Mouse (Mus musculus) limb, embryonic 11.5 days (tissue): ENCODE measurements around the gene Rapgef4. TPM values are rescaled to one million over a fixed set of nuclear protein-coding genes. Genes with fewer than 3 reads are reported as not detected.
"Not testable (repeated sequence)": the region's sequence is repeated elsewhere in the genome, so short reads cannot be mapped to it uniquely, and the experiment has no call there.

Source experiments
- ATAC-seq: fragments of 200-750 bp; cut with Nextera tagmentation; 2 replicates; pipeline ENCODE4 v1.8.0; 2017; ENCODE audit warnings: low read depth; ENCODE audit not compliant: insufficient number of reproducible peaks, low FRiP score, low TSS enrichment
- DNase-seq: peaks from one replicate; pipeline ENCODE4 v3.0.0-alpha.2; 2015; ENCODE audit warnings: low spot score
- H3K27ac ChIP-seq: fragments of 300-500 bp; sonication (generic); replicated peaks from 2 replicates; pipeline ENCODE4 v1.5.1; 2014; ENCODE audit warnings: low read depth, mild to moderate bottlenecking, low read length
- H3K27me3 ChIP-seq: fragments of 300-500 bp; sonication (generic); 2 replicates; pipeline ENCODE4 v1.6.1; 2014; ENCODE audit warnings: mild to moderate bottlenecking, low read length, mixed read lengths; ENCODE audit not compliant: control insufficient read depth, insufficient read depth
- H3K36me3 ChIP-seq: fragments of 300-500 bp; sonication (generic); 2 replicates; pipeline ENCODE4 v1.6.1; 2014; ENCODE audit warnings: mild to moderate bottlenecking, low read length, moderate library complexity, mixed read lengths; ENCODE audit not compliant: control insufficient read depth, insufficient read depth
- H3K4me1 ChIP-seq: fragments of 300-500 bp; sonication (generic); 2 replicates; pipeline ENCODE4 v1.6.1; 2014; ENCODE audit warnings: low read length, mixed read lengths; ENCODE audit not compliant: control insufficient read depth, insufficient read depth
- H3K4me2 ChIP-seq: fragments of 300-500 bp; sonication (generic); 2 replicates; pipeline ENCODE4 v1.6.1; 2014; ENCODE audit warnings: low read depth, mild to moderate bottlenecking, moderate library complexity; ENCODE audit not compliant: severe bottlenecking
- H3K4me3 ChIP-seq: fragments of 300-500 bp; sonication (generic); 2 replicates; pipeline ENCODE4 v1.5.1; 2014; ENCODE audit warnings: low read depth, low read length
- H3K9ac ChIP-seq: fragments of 300-500 bp; sonication (generic); 2 replicates; pipeline ENCODE4 v1.6.1; 2014; ENCODE audit warnings: mild to moderate bottlenecking, low read length
- H3K9me3 ChIP-seq: fragments of 300-500 bp; sonication (generic); 2 replicates; pipeline ENCODE4 v1.6.1; 2016; ENCODE audit warnings: low read length; ENCODE audit not compliant: control insufficient read depth
- WGBS: fragments of 180-500 bp; shearing (Covaris S2); extraction: QIAGEN DNeasy Blood & Tissue Kit; methylation state at CpG from one replicate; pipeline ENCODE4 v1.1.7; 2014; 5-methylcytosine and 5-hydroxymethylcytosine counted together
- polyA plus RNA-seq: library from polyadenylated mRNA; unstranded; fragments of >200 nt; fragmentation: Nextera tagmentation; extraction: Ambion mirVana; gene quantifications from 2 replicates; pipeline ENCODE4 v1.2.1, GENCODE M21; 2014

Gene Rapgef4
- polyA plus RNA-seq, 1 experiment from 2014 or later = 0.88 TPM

- Histone ChIP-seq H3K9me3 (no peaks in the 10 kb centered on the region), H3K4me3 (no peak overlapping the region), H3K4me2 (no peak overlapping the region), H3K9ac (no peak overlapping the region), H3K27me3 (no peaks in the 10 kb centered on the region), H3K36me3 (no peaks in the 10 kb centered on the region), H3K4me1 (0 out of 2 replicates have a peak, but pooled peaks cover 2% of the 10 kb centered on the region), H3K27ac (no peak overlapping the region)
- ATAC-seq = no peak
- WGBS = 85% methylated on average over 5 of the region's 5 CpGs
- no peak for DNase-seq
Measured at GRCm38 (mm10) chr2:72055476-72055875, 74.4 kb downstream of the Rapgef4 start.

DNA sequence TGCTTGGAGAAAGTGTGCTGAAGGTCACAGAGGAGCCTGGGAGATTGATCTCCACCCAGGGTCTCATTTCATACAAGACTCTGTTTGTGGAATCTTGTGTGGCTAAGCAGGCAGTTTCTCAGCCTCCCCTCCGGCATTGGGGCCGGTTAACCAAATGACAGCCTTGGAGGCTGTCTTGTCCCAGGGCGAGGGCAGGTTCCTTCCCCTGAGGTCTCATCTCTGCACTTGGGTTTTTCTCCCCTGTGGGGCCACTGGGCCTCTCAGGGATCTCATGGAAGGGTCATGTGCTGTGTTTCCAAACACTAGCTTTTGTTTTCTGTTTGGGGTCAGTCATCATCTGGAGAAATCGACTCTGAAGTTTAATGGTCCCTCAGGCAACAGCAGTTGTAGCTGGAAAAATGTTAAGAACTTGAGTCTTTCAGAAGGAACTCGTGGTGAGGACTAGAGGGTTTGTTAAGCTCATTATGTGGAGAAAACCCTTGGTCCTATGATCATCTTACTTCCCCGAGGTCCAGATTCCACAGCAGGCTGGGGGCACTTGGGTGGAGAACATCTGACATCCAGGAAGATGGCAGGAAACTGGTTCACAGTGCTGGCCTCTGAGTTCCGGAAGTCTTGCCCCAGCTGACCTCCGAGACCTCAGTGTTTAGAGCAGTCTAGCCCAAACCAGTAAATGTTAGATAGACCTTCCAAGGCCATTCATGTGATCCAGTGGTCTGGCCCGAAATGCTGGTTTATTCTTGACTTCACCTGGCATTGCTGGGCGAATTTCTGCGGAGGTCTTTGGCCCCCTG is 75.2 kb downstream of the Rapgef4 start:
- WGBS = 74% methylated on average over 11 of the region's 11 CpGs
- Histone ChIP-seq H3K4me2 (no peak overlapping the region), H3K27me3 (no peaks in the 10 kb centered on the region), H3K9me3 (no peaks in the 10 kb centered on the region), H3K4me1 (0 out of 2 replicates have a peak, but pooled peaks cover 2% of the 10 kb centered on the region), H3K27ac (no peak overlapping the region), H3K9ac (no peak overlapping the region), H3K4me3 (no peak overlapping the region), H3K36me3 (no peaks in the 10 kb centered on the region)
- no peak for ATAC-seq
- no peak for DNase-seq

DNA sequence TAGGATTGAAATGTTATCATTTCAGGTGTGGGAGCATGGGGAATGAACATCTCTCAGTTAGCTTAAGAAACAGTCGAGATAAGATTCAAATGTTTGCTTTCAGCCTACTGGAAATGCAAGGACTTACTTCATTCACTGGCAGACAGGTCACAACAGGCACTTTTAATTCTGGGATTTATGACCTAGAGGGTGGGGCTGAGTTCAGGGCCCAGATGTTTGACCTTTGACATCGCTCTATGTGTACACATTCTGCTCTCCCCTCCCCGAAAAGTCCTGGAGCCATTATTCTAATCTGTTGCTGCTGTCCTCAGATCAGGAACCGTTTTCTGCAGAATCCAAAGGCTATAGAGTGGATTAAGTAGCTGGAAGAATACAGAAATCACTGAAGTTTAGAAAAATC is 81.9 kb downstream of the Rapgef4 start:
- Histone ChIP-seq H3K4me3 (no peak overlapping the region), H3K27me3 (no peaks in the 10 kb centered on the region), H3K4me1 (peaks cover 3% of the 10 kb centered on the region; the same call in 1 of the 2 replicates), H3K9me3 (no peaks in the 10 kb centered on the region), H3K9ac (no peak overlapping the region), H3K36me3 (no peaks in the 10 kb centered on the region), H3K27ac (no peak overlapping the region), H3K4me2 (no peak overlapping the region)
- peak; percentile 65 for DNase-seq
- ATAC-seq = no peak
- WGBS = 10% methylated on average over 4 of the region's 4 CpGs

GRCm38 (mm10) chr2:72068505-72068904 is 87.5 kb downstream of the Rapgef4 start:
- Histone ChIP-seq H3K36me3 (no peaks in the 10 kb centered on the region), H3K27me3 (no peaks in the 10 kb centered on the region), H3K4me2 (no peak overlapping the region), H3K9ac (no peak overlapping the region), H3K4me1 (no peaks in the 10 kb centered on the region), H3K27ac (no peak overlapping the region), H3K9me3 (no peaks in the 10 kb centered on the region), H3K4me3 (no peak overlapping the region)
- 84% methylated on average over 9 of the region's 9 CpGs for WGBS
- DNase-seq (no peak), ATAC-seq (no peak)

GRCm38 (mm10) chr2:72070086-72070485 is 89.0 kb downstream of the Rapgef4 start:
- ATAC-seq (no peak), DNase-seq (no peak)
- Histone ChIP-seq H3K9ac (no peak overlapping the region), H3K9me3 (no peaks in the 10 kb centered on the region), H3K4me1 (no peaks in the 10 kb centered on the region), H3K4me3 (no peak overlapping the region), H3K4me2 (no peak overlapping the region), H3K27me3 (no peaks in the 10 kb centered on the region), H3K27ac (no peak overlapping the region), H3K36me3 (no peaks in the 10 kb centered on the region)
- WGBS = 69% methylated on average over 8 of the region's 8 CpGs

DNA sequence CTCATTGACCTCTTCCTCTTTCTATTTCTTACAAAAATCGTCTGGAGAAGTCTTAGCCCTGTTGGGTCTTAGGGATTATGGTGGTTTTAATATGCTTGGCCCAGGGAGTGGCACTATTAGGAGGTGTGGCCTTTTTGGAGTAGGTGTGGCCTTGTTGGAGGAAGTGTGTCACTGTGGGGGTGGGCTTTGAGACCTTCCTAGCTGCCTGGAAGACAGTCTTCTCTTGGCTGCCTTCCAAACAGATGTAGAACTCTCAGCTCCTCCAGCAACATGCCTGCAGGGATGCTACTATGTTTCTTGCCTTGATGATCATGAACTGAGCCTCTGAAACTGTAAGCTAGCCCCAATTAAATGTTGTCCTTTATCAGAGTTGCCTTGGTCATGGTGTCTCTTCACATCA is 92.1 kb downstream of the Rapgef4 start:
- not testable (repeated sequence) for H3K4me2 ChIP-seq, H3K4me3 ChIP-seq, H3K4me1 ChIP-seq, ATAC-seq, DNase-seq, H3K9ac ChIP-seq, H3K27me3 ChIP-seq, H3K9me3 ChIP-seq, H3K36me3 ChIP-seq, H3K27ac ChIP-seq
- WGBS = 65% methylated on average over 1 of the region's 1 CpGs

- Histone ChIP-seq H3K27ac (no peak overlapping the region), H3K36me3 (no peaks in the 10 kb centered on the region), H3K4me3 (no peak overlapping the region), H3K4me2 (no peak overlapping the region), H3K9ac (no peak overlapping the region), H3K4me1 (no peaks in the 10 kb centered on the region), H3K27me3 (no peaks in the 10 kb centered on the region), H3K9me3 (no peaks in the 10 kb centered on the region)
- DNase-seq (no peak), ATAC-seq (no peak)
- WGBS = 88% methylated on average over 10 of the region's 10 CpGs
Measured at GRCm38 (mm10) chr2:72074999-72075561, 94.0 kb downstream of the Rapgef4 start.

GRCm38 (mm10) chr2:72077490-72078139 is 96.6 kb downstream of the Rapgef4 start:
- ATAC-seq (no peak), DNase-seq (no peak)
- no peak overlapping the region for H3K4me3 ChIP-seq
- H3K4me2 ChIP-seq = no peak overlapping the region
- H3K27me3 ChIP-seq = no peaks in the 10 kb centered on the region
- H3K9ac ChIP-seq = no peak overlapping the region
- no peak overlapping the region for H3K27ac ChIP-seq
- H3K9me3 ChIP-seq = no peaks in the 10 kb centered on the region
- no peaks in the 10 kb centered on the region for H3K4me1 ChIP-seq
- WGBS = 80% methylated on average over 3 of the region's 3 CpGs
- H3K36me3 ChIP-seq = no peaks in the 10 kb centered on the region
